18 mouse cellular contexts compared by ENCODE assay signal in genomic region chr10:17674454-17674853, GRCm38 (mm10).
"Had no signal": no experiment of that assay in that cellular context is flagged by ENCODE, and none has a peak within 500 bp of the region (broad histone marks: within the 10 kb centered on the region; RNA-seq: fewer than 3 reads in every experiment).

No protein-coding gene starts in this region.

- H3K27ac ChIP-seq: limb, embryonic 10.5 days; limb, embryonic 13.5 days; liver, embryonic 14.5 days; macrophage; midbrain, embryonic 12.5 days; midbrain, embryonic 15.5 days; neural tube, embryonic 12.5 days; neural tube, embryonic 15.5 days; stomach, embryonic 15.5 days had no signal

- DNase-seq: kidney, adult 9 months; kidney, postnatal 14 days; kidney, postnatal 4 days; lung, embryonic 14.5 days; right cerebral cortex, adult 18-20 months; right cerebral cortex, postnatal 14 days; right cerebral cortex, postnatal 4 days; thymus, postnatal 25 days had no signal

- ATAC-seq: lung, postnatal 0 days; midbrain, embryonic 15.5 days had no signal

- H3K36me3 ChIP-seq: limb, embryonic 10.5 days; limb, embryonic 13.5 days; midbrain, embryonic 12.5 days; midbrain, embryonic 15.5 days; neural tube, embryonic 12.5 days; neural tube, embryonic 15.5 days; stomach, embryonic 15.5 days had no signal

- H3K27me3 ChIP-seq: limb, embryonic 13.5 days; midbrain, embryonic 12.5 days; midbrain, embryonic 15.5 days; neural tube, embryonic 12.5 days; neural tube, embryonic 15.5 days; stomach, embryonic 15.5 days had no signal

- H3K9me3 ChIP-seq: limb, embryonic 10.5 days; limb, embryonic 13.5 days; midbrain, embryonic 12.5 days; midbrain, embryonic 15.5 days; neural tube, embryonic 12.5 days; neural tube, embryonic 15.5 days; stomach, embryonic 15.5 days had no signal

- H3K4me3 ChIP-seq: limb, embryonic 10.5 days; limb, embryonic 13.5 days; midbrain, embryonic 12.5 days; midbrain, embryonic 15.5 days; neural tube, embryonic 12.5 days; neural tube, embryonic 15.5 days; stomach, embryonic 15.5 days had no signal

- H3K4me2 ChIP-seq: limb, embryonic 13.5 days; lung, embryonic 14.5 days; midbrain, embryonic 12.5 days; midbrain, embryonic 15.5 days; neural tube, embryonic 12.5 days; neural tube, embryonic 15.5 days; stomach, embryonic 15.5 days had no signal

- H3K9ac ChIP-seq: limb, embryonic 13.5 days; liver, embryonic 14.5 days; lung, embryonic 14.5 days; midbrain, embryonic 12.5 days; midbrain, embryonic 15.5 days; neural tube, embryonic 12.5 days; neural tube, embryonic 15.5 days; stomach, embryonic 15.5 days had no signal

- H3K4me1 ChIP-seq: limb, embryonic 10.5 days; limb, embryonic 13.5 days; midbrain, embryonic 12.5 days; midbrain, embryonic 15.5 days; neural tube, embryonic 12.5 days; neural tube, embryonic 15.5 days; stomach, embryonic 15.5 days had no signal
